In the genomic region with DNA sequence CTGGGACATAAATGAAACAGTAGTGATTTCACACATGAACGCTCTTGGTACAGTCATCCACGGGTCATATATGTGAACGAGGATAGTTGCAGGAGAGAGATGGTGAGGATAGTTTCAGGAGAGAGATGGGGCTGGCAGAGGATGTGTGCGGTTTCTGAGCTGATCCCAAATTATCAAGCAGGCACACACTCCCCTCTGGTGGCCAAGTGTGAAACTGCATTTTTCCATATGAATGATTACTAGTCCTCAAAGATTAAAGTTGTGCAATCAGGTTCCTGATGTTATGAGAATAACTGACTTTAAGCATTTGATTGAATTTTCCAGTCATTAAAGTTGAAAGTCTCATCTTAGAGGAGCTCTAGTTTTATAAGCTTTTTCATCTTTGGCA, we compare ENCODE assay signal across 9 mouse cellular contexts. TPM values are rescaled to one million over a fixed set of nuclear protein-coding genes. Genes with fewer than 3 reads are reported as not detected.
DNase-seq lines count a peak whose midpoint lies in the region; ATAC-seq and TF ChIP-seq lines count a peak whose summit lies in the region.
"Had no signal": no experiment of that assay in that cellular context is flagged by ENCODE, and none has a peak within 500 bp of the region (broad histone marks: within the 10 kb centered on the region; RNA-seq: fewer than 3 reads in every experiment).

No protein-coding gene starts in this region.

- WGBS in heart, adult 2 months = 10% methylated on average over 4 of the region's 4 CpGs
- WGBS in forebrain, embryonic 10.5 days = 16% methylated on average over 4 of the region's 4 CpGs
- 13% methylated on average over 4 of the region's 4 CpGs for WGBS in hindbrain, embryonic 16.5 days

- H3K79me2 ChIP-seq in heart, adult 2 months (replicated peaks; ENCODE audit: control insufficient read depth, insufficient read depth, low read length) = no peaks in the 10 kb centered on the region

- DNase-seq in heart, adult 2 months = peak; percentile 22 to 55
- DNase-seq in heart, postnatal 25 days (ENCODE audit: low spot score) = no peak
- peak; percentile 62 for DNase-seq in forebrain, embryonic 10.5 days (ENCODE audit: extremely low spot score, low spot score)
- peak; percentile 77 to 78 for DNase-seq in layer of hippocampus, postnatal 10 days (ENCODE audit: low spot score in 2 of 2)
- peak; percentile 66 for DNase-seq in lung, postnatal 10 days
- peak; percentile 79 for DNase-seq in retina, postnatal 1 day

- no peaks in the 10 kb centered on the region for H3K36me3 ChIP-seq in heart, adult 2 months (ENCODE audit: control insufficient read depth, insufficient read depth, low read length)
- no peaks in the 10 kb centered on the region for H3K36me3 ChIP-seq in forebrain, embryonic 10.5 days (replicated peaks)
- H3K36me3 ChIP-seq in hindbrain, embryonic 16.5 days (ENCODE audit: control insufficient read depth, insufficient read depth, low read length) = no peaks in the 10 kb centered on the region

- intact Hi-C loops in heart, adult 2 months (cut with DNase I) = loop anchor here (1.0 to 2.0 kb wide), 3 partner anchors 64 to 145 kb away; no protein-coding TSS in a partner anchor
- intact Hi-C loops in heart, postnatal 25 days (cut with DNase I) = loop anchor here (1.0 to 2.0 kb wide), 3 partner anchors 64 to 144 kb away; no protein-coding TSS in a partner anchor

- TF ChIP-seq CTCF in heart, adult 2 months (IDR thresholded peaks at IDR 0.05) = peak; percentile 89
- TF ChIP-seq CTCF in bone marrow macrophage, adult 2 months (IDR thresholded peaks at IDR 0.05; ENCODE audit: low read depth, low read length) = peak; percentile 65

- H3K27ac ChIP-seq in heart, adult 2 months = no peak overlapping the region
- no peak overlapping the region for H3K27ac ChIP-seq in bone marrow macrophage, adult 2 months (ENCODE audit: insufficient read depth, low read depth, low read length)
- H3K27ac ChIP-seq in forebrain, embryonic 10.5 days = no peak overlapping the region
- no peak overlapping the region for H3K27ac ChIP-seq in hindbrain, embryonic 16.5 days (ENCODE audit: low read depth, low read length)
- H3K27ac ChIP-seq: macrophage had no signal

- H3K4me2 ChIP-seq in hindbrain, embryonic 16.5 days (ENCODE audit: low read length) = no peak overlapping the region

- ATAC-seq in hindbrain, embryonic 16.5 days = peak; percentile 86

- H3K4me3 ChIP-seq in heart, adult 2 months = no peak overlapping the region
- H3K4me3 ChIP-seq in bone marrow macrophage, adult 2 months (ENCODE audit: insufficient read depth, low read length) = peak overlapping the region; percentile 29
- H3K4me3 ChIP-seq in forebrain, embryonic 10.5 days = no peak overlapping the region
- H3K4me3 ChIP-seq in hindbrain, embryonic 16.5 days (ENCODE audit: low read length) = no peak overlapping the region

- no peaks in the 10 kb centered on the region for H3K27me3 ChIP-seq in heart, adult 2 months (ENCODE audit: control insufficient read depth, insufficient read depth, low read length)
- no peaks in the 10 kb centered on the region for H3K27me3 ChIP-seq in forebrain, embryonic 10.5 days (ENCODE audit: poor library complexity, severe bottlenecking)
- H3K27me3 ChIP-seq in hindbrain, embryonic 16.5 days (replicated peaks; ENCODE audit: control insufficient read depth, insufficient read depth, low read length) = no peaks in the 10 kb centered on the region

- no peak for TF ChIP-seq POLR2A in heart, adult 2 months (IDR thresholded peaks at IDR 0.05; ENCODE audit: insufficient read depth, low read depth, low read length)
- no peak for TF ChIP-seq POLR2A in bone marrow macrophage, adult 2 months (IDR thresholded peaks at IDR 0.05; ENCODE audit: borderline replicate concordance, low read depth, low read length)

- no peaks in the 10 kb centered on the region for H3K9me3 ChIP-seq in forebrain, embryonic 10.5 days
- H3K9me3 ChIP-seq in hindbrain, embryonic 16.5 days (ENCODE audit: control insufficient read depth, low read length) = no peaks in the 10 kb centered on the region

- no peak overlapping the region for H3K9ac ChIP-seq in heart, adult 2 months (ENCODE audit: low read depth, low read length)
- H3K9ac ChIP-seq in hindbrain, embryonic 16.5 days (ENCODE audit: low read depth, low read length) = no peak overlapping the region

- no peaks in the 10 kb centered on the region for H3K4me1 ChIP-seq in heart, adult 2 months (ENCODE audit: control insufficient read depth, insufficient read depth, low read length)
- H3K4me1 ChIP-seq in bone marrow macrophage, adult 2 months (ENCODE audit: control insufficient read depth, insufficient read depth, low read length) = peaks cover 10% of the 10 kb centered on the region
- 0 out of 2 replicates have a peak, but pooled peaks cover 2% of the 10 kb centered on the region for H3K4me1 ChIP-seq in forebrain, embryonic 10.5 days
- no peaks in the 10 kb centered on the region for H3K4me1 ChIP-seq in hindbrain, embryonic 16.5 days (ENCODE audit: control insufficient read depth, insufficient read depth, low read depth, low read length)

- TF ChIP-seq EP300 in heart, adult 2 months (IDR thresholded peaks at IDR 0.05; ENCODE audit: insufficient read depth, low read depth, low read length) = peak; percentile 80

RNA-seq across cellular contexts. Expression of gene Tmem144, which starts 43.4 kb away (rescaled TPM):
- total RNA-seq in heart, adult 2 months (2021) = 10 to 100 TPM; 11.4 to 15.6 TPM
- 5.2 and 5.7 TPM in 2 replicates for polyA plus RNA-seq in heart, adult 2 months (2012; rRNA removed)
- 1 to 10 TPM; 8.1 to 9.1 TPM for total RNA-seq in heart, postnatal 25 days (2021)
- polyA plus RNA-seq in bone marrow macrophage, adult 2 months (2012; ENCODE audit: insufficient read depth, insufficient read length, missing spikeins) = 7.0 and 7.3 TPM in 2 replicates
- 3.7 and 4.1 TPM in 2 replicates for polyA plus RNA-seq in forebrain, embryonic 10.5 days (2016; fragmentation: Nextera tagmentation; extraction: Ambion mirVana)
- 2.2 and 2.3 TPM in 2 replicates for polyA plus RNA-seq in hindbrain, embryonic 16.5 days (2015; fragmentation: Nextera tagmentation; extraction: Ambion mirVana)
- total RNA-seq in layer of hippocampus, postnatal 10 days (2021) = 10 to 100 TPM in 1 of 2 experiments, 1 to 10 TPM in 1; 8.7 to 10.4 TPM
